9 mouse cellular contexts compared by ENCODE assay signal in the genomic region with DNA sequence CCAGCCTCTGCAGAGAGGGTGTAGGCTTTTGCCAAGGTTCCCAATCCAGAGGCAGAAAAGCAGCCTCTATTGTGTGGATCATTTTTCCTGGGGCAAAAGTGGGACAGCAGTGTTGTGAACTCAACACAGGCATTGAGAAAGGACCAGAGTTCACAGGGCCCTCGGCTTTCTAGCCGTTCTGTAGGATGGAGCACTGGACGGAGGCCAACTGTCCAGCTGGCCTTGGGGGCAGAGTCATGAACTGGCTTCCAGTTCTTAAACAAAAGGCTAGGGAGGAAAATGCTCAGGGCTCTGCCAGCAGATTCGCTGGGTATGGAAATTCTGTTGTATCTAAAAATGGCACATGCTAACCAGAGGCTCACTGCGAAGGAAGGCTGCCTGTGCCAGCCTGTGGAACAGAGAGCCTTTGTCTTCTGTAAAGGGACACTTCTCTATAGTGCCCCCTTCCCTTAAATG. TPM values are rescaled to one million over a fixed set of nuclear protein-coding genes. Genes with fewer than 3 reads are reported as not detected.
DNase-seq lines count a peak whose midpoint lies in the region; ATAC-seq lines count a peak whose summit lies in the region.
"Had no signal": no experiment of that assay in that cellular context is flagged by ENCODE, and none has a peak within 500 bp of the region (broad histone marks: within the 10 kb centered on the region; RNA-seq: fewer than 3 reads in every experiment).

No protein-coding gene starts in this region.

- no peak for ATAC-seq in embryonic facial prominence, embryonic 12.5 days (ENCODE audit: insufficient number of reproducible peaks, insufficient read depth, low FRiP score, low TSS enrichment)

- H3K9me3 ChIP-seq in embryonic facial prominence, embryonic 12.5 days = no peaks in the 10 kb centered on the region

- peaks cover 6% of the 10 kb centered on the region; the same call in 1 of the 2 replicates for H3K4me1 ChIP-seq in embryonic facial prominence, embryonic 12.5 days

- H3K4me2 ChIP-seq in embryonic facial prominence, embryonic 12.5 days (replicated peaks) = no peak overlapping the region

- intact Hi-C loops in left cerebral cortex, postnatal 10 days (cut with DNase I) = no loop called here

- H3K27me3 ChIP-seq in embryonic facial prominence, embryonic 12.5 days = no peaks in the 10 kb centered on the region

- 0 out of 2 replicates have a peak, but pooled peaks cover 3% of the 10 kb centered on the region for H3K36me3 ChIP-seq in embryonic facial prominence, embryonic 12.5 days

- no peak overlapping the region for H3K9ac ChIP-seq in embryonic facial prominence, embryonic 12.5 days

- no peak overlapping the region for H3K4me3 ChIP-seq in embryonic facial prominence, embryonic 12.5 days

- WGBS in embryonic facial prominence, embryonic 12.5 days = 40% methylated on average over 5 of the region's 5 CpGs

- peak; percentile 82 for DNase-seq in adrenal gland, postnatal 25 days
- peak; percentile 41 for DNase-seq in heart, adult 8-10 months (ENCODE audit: low spot score)
- DNase-seq in kidney, adult 18-20 months = peak; percentile 76
- DNase-seq in left cerebral cortex, postnatal 10 days (ENCODE audit: extremely low spot score in 1 of 2, low spot score in 2 of 2) = peak; percentile 59 to 66
- peak; percentile 12 for DNase-seq in mesoderm, embryonic 11.5 days (ENCODE audit: low read depth, low spot score)
- peak; percentile 59 for DNase-seq in testis, postnatal 14 days (ENCODE audit: low spot score)
- no peak for DNase-seq in spleen, postnatal 14 days (ENCODE audit: low spot score in 2 of 2)

- H3K27ac ChIP-seq in embryonic facial prominence, embryonic 12.5 days = peak overlapping the region; percentile 73
- H3K27ac ChIP-seq: macrophage had no signal

RNA-seq across cellular contexts. Expression of a gene that starts 20.5 kb away (rescaled TPM):
- 183 and 187 TPM in 2 replicates for total RNA-seq in adrenal gland, postnatal 25 days (2021)
- polyA plus RNA-seq in embryonic facial prominence, embryonic 12.5 days (2016; fragmentation: Nextera tagmentation; extraction: Ambion mirVana) = 89.5 and 90.5 TPM in 2 replicates
- 10 to 100 TPM; 30.3 to 48.4 (median 39.8) TPM for total RNA-seq in heart, adult 8-10 months (2022)
- total RNA-seq in left cerebral cortex, postnatal 10 days (2021) = 10 to 100 TPM; 74.0 to 90.3 TPM

Comparison
In these comparisons a context has a peak if more than half of its experiments do, and no peak if none do; other contexts are left out.
1. DNase-seq: peak in adrenal gland, postnatal 25 days (single experiment), heart, adult 8-10 months (single experiment), kidney, adult 18-20 months (single experiment), left cerebral cortex, postnatal 10 days (2 of 2), mesoderm, embryonic 11.5 days (single experiment) and testis, postnatal 14 days (single experiment); none in spleen, postnatal 14 days (0 of 2).